Comparison of ENCODE assay signal across 8 mouse cellular contexts in the genomic region with DNA sequence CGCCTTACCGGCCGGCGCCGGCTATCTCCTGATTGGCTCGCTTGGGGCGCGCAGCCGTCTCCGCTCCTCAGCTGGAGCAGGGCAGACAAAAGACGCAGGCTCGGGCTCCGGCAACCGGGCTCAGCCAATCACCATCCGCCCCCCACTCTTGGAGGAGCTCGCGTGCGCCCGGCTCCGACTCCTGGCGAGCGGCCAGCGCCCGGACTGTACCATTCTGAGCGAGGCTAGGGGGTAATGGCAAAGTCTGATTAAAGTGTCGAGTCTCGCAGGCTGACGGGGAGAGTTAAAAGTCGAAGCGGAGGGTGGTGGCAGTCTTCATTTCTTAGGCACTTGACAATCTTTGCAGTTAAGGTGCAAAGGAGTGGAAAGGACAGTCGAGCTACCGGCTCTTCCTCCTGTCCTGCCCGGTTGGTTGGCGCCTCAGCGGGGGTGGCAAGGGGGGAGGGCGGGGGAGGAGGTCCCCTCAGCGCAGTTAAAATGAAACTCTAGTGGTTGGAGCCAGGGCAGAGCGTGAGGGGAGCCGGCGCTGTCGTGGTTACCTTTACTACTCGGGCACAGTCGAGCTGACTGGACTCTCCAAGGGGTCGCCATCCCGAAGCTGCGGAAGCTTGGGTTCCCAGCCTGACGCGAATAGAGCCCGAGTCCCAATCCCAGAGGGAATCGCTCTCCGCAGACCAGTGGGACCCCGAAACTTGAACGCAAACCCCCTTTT. TPM values are rescaled to one million over a fixed set of nuclear protein-coding genes. Genes with fewer than 3 reads are reported as not detected.
DNase-seq lines count a peak whose midpoint lies in the region; ATAC-seq lines count a peak whose summit lies in the region.

Gene Pik3r3, plus strand, starts transcription at position 479 of the 712 bp plus-strand sequence.

- ATAC-seq in intestine, embryonic 14.5 days (replicated peaks; ENCODE audit: low FRiP score, low TSS enrichment, low read depth) = peak; percentile 100

- H3K4me3 ChIP-seq in intestine, embryonic 14.5 days (ENCODE audit: low read depth, low read length) = peak within 1 kb of the TSS; percentile 78

- intact Hi-C loops in left cerebral cortex, postnatal 14 days (cut with DNase I) = loop anchor here (5.0 to 10.0 kb wide), 2 partner anchors 44 to 184 kb away; no protein-coding TSS in a partner anchor

- H3K27me3 ChIP-seq in intestine, embryonic 14.5 days (replicated peaks; ENCODE audit: control insufficient read depth, insufficient read depth, low read length) = no peaks in the 10 kb centered on the region

- H3K4me2 ChIP-seq in intestine, embryonic 14.5 days (ENCODE audit: low read length) = peak within 1 kb of the TSS; percentile 78

- DNase-seq in adrenal gland, adult 18-20 months (ENCODE audit: low spot score in 2 of 2) = peak; percentile 96 to 98
- peak; percentile 100 for DNase-seq in embryo, embryonic 11 days
- DNase-seq in gastrocnemius, postnatal 25 days = peak; percentile 98
- peak; percentile 99 for DNase-seq in intestine, embryonic 14.5 days (ENCODE audit: low spot score)
- DNase-seq in left cerebral cortex, postnatal 14 days (ENCODE audit: low spot score in 2 of 2) = peak; percentile 99
- peak; percentile 99 for DNase-seq in mesoderm, embryonic 11.5 days (ENCODE audit: low read depth, low spot score)
- peak; percentile 98 to 99 for DNase-seq in right cerebral cortex, postnatal 36 days (ENCODE audit: low spot score in 2 of 2)
- DNase-seq in yolk sac, embryonic 10.5 days (ENCODE audit: low spot score) = peak; percentile 98

- H3K27ac ChIP-seq in intestine, embryonic 14.5 days (ENCODE audit: low read depth) = peak within 1 kb of the TSS; percentile 98

- peak within 1 kb of the TSS; percentile 95 for H3K9ac ChIP-seq in intestine, embryonic 14.5 days (ENCODE audit: low read length)

- no peaks in the 10 kb centered on the region for H3K36me3 ChIP-seq in intestine, embryonic 14.5 days (ENCODE audit: control insufficient read depth, insufficient read depth, low read length)

- under 1% methylated on average over 51 of the region's 53 CpGs for WGBS in intestine, embryonic 14.5 days

- no peaks in the 10 kb centered on the region for H3K9me3 ChIP-seq in intestine, embryonic 14.5 days (ENCODE audit: control insufficient read depth, low read length)

- H3K4me1 ChIP-seq in intestine, embryonic 14.5 days (replicated peaks; ENCODE audit: control insufficient read depth, insufficient read depth, low read length) = 0 out of 2 replicates have a peak, but pooled peaks cover 7% of the 10 kb centered on the region

RNA-seq across cellular contexts. Expression of gene Pik3r3, which starts in this region (rescaled TPM):
- 10 to 100 TPM; 16.1 to 18.3 TPM for total RNA-seq in adrenal gland, adult 18-20 months (2021)
- total RNA-seq in gastrocnemius, postnatal 25 days (2021) = 1 to 10 TPM; 5.3 to 6.8 TPM
- polyA plus RNA-seq in intestine, embryonic 14.5 days (2014; fragmentation: Nextera tagmentation; extraction: Ambion mirVana) = 13.9 and 14.3 TPM in 2 replicates
- 10 to 100 TPM; 39.6 to 46.0 TPM for total RNA-seq in left cerebral cortex, postnatal 14 days (2021)

Comparison
In these comparisons a context has a peak if more than half of its experiments do, and no peak if none do; other contexts are left out.
1. Peak in every context shown above with its lines: DNase-seq, ATAC-seq, H3K4me3 ChIP-seq and H3K27ac ChIP-seq.